Mouse (Mus musculus) lung, postnatal 0 days (tissue): ENCODE results near the gene Phex.

Experiments used
- CTCF ChIP-seq: IDR thresholded peaks from 2 replicates; pipeline ENCODE4 v1.5.1; 2016; ENCODE audit warnings: antibody characterized with exemption, mild to moderate bottlenecking
- EP300 ChIP-seq: IDR thresholded peaks from 2 replicates; pipeline ENCODE4 v1.6.1; 2016; ENCODE audit warnings: antibody characterized with exemption, mild to moderate bottlenecking, control low read depth

- TF ChIP-seq EP300 (no peak), CTCF (no peak)
Measured at GRCm38 (mm10) chrX:157305193-157305851, 109.8 kb downstream of the Phex start.
